Mouse (Mus musculus) liver, adult 2 months (tissue): ENCODE data around the gene Ankrd40.

Experiments used
- CTCF ChIP-seq: fragments of 200-500 bp; IDR thresholded peaks from 2 replicates; pipeline ENCODE4 v1.5.1; 2011; ENCODE audit warnings: low read depth, low read length, control low read depth
- POLR2A ChIP-seq: fragments of 200-500 bp; IDR thresholded peaks from 2 replicates; pipeline ENCODE4 v1.6.1; 2011; ENCODE audit warnings: low read length, control low read depth; ENCODE audit not compliant: insufficient read depth; ENCODE audit errors: extremely low read depth

DNA sequence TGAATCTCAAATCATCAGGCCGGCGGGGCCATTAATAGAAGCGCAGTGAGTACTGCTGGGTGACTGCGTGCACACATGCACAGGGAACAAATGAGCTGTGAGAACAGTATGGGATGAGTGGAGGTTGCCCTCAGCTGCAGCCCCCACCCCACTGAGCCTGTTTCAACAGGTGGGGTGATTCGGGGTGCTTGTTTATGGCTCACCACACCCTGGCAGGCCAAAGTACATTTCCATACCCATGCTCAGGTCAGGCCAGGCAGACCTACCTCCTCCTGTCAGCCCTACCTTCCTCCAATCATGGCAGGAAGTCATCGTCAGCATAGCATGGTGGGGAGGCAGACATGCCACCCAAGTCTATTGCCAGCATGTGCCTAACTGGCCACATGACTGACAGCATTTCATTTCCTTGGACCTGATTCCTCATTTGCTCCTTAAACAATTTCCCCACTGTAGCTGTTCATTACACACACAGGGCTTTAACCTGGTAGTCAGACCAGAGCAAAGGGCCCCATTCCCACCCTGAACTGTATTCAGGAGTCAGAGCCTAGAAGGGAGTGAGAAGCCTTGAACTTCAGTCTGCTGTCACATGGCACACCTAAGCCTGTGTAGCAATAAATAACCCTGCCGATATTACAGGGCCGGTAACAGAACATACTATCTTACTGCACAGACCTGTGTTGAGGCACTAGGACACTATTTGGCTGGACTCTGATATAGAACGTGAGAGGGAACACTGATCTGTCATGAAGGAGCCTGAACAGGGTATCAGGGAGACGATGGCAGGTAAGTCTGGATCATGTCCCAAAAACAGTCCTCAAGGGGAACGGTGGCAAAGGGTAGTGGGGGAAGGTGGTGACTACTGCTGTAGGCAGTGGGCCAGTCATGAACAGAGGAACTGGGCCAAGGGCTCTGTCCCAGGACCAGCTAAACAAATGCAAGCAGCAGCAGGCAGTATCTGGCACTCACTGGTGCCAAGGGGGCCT, 46.3 kb upstream of the Ankrd40 start, which contains the start of gene Gm21885:
- TF ChIP-seq CTCF (no peak), POLR2A (no peak)
